Mouse (Mus musculus): ENCODE measurements around the gene Ptprn2. TPM values are rescaled to one million over a fixed set of nuclear protein-coding genes. Genes with fewer than 3 reads are reported as not detected.
A peak's percentile ranks its signal among the peaks of the same experiment; 100 is the strongest.

The Ptprn2 gene
- polyA plus RNA-seq, 1 experiment from 2014 or later, result 12.2 TPM

DNA sequence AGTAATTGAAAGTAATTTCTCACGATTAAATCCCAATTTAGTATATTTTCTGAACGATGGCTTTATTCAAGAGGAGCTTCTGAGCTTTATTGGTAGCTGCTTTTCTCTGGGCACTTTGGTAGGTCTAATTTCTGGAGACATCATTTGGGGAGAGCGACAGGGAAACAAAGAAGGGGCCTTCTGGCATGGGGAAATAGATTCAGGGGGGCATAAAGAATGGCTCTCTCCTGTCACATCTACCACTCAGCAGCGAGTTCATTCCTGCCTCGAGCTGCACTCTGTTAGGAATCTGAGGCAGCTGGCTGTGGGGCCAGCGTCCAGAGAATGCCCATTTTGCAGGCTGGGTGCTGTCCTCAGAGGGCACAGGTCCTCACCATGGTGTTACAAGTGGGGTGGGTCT lies 285.4 kb downstream of the Ptprn2 start:
- no peak overlapping the region for H3K27ac ChIP-seq (replicated peaks)
- WGBS, result 74% methylated on average over 6 of the region's 6 CpGs
- no peak for ATAC-seq (ENCODE audit: low FRiP score, low read depth)

DNA sequence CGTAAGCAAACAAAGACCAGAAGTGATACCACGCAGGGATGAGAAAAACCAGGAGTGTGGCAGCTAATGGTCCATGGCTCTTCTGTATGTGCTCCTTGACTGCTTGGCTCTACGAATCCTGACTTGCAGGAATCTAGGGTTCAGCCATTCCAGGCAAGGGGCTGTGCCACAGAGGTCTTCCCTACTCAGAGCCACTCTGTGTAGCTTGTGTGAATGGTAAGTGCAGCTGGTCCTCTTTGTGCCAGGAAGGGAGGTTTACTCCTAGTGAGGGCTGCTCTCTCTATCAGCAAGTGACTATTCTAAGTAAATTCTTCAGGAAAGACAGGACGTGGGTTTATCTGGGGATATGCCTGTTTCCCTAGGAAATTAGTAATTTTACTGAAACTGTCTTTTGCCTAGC lies 286.0 kb downstream of the Ptprn2 start:
- Histone ChIP-seq H3K4me1 (peaks cover 15% of the 10 kb centered on the region; the same call in 1 of the 2 replicates), H3K27ac (replicated peaks) (peak overlapping the region; percentile 11; the same call in 1 of the 2 replicates), H3K9me3 (no peaks in the 10 kb centered on the region), H3K27me3 (no peaks in the 10 kb centered on the region), H3K36me3 (no peaks in the 10 kb centered on the region), H3K4me2 (replicated peaks) (no peak overlapping the region), H3K4me3 (no peak overlapping the region), H3K9ac (replicated peaks) (no peak overlapping the region)
- ATAC-seq (ENCODE audit: low FRiP score, low read depth), result no peak
- 86% methylated on average over 4 of the region's 4 CpGs for WGBS

More for the DNA sequence above, 285.4 kb downstream of the Ptprn2 start:
- Histone ChIP-seq H3K27me3 (no peaks in the 10 kb centered on the region), H3K4me1 (peaks cover 15% of the 10 kb centered on the region; the same call in 1 of the 2 replicates), H3K9me3 (no peaks in the 10 kb centered on the region), H3K4me2 (replicated peaks) (no peak overlapping the region), H3K9ac (replicated peaks) (no peak overlapping the region), H3K36me3 (no peaks in the 10 kb centered on the region), H3K4me3 (no peak overlapping the region)

DNA sequence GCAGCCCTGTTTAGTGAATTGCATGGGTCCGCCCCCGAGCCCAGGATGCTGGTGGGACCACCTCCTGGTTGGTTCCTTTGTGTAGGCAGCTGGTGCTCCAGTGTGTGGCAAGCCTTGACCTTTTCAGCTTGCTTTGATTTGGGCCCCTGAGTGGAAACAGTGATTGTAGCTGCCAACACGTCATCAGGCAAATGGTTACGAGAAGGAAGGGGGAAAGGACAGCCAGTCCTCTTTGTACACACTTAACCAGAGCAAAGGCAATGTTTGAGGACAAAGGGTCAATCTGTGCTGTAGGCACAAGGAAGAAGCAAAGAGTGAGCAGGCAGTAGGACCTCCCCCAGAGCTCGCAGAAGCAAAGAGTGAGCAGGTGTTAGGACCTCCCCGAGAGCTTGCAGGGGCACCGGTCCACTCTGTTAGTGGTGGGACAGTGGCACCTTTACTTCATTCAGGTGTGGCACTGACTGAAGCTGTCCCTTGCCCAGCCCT lies 286.6 kb downstream of the Ptprn2 start:
- peak; percentile 41; the same call in 1 of the 2 replicates for ATAC-seq (ENCODE audit: low FRiP score, low read depth)

DNA sequence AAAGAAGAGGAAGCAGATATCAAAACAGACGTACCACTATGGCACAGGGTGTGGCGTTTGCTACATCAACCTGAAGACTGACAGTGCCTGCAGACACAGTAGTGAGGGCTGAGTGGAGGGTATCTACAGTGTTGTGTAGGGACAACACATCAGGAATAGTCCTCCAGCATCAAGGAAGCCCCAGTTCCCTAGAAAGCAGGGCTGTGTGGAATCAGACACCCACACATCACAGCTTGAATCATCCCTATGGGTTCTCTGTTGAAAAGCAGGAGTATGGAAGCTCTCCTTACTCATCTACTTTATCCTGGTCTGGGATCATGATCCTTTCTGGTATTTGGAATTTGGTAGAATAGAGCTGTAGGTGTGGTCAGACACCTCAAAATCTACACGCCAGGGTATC lies 287.8 kb downstream of the Ptprn2 start:
- ATAC-seq (ENCODE audit: low FRiP score, low read depth), result no peak
- Histone ChIP-seq H3K27ac (replicated peaks) (no peak overlapping the region), H3K27me3 (no peaks in the 10 kb centered on the region), H3K9ac (replicated peaks) (no peak overlapping the region), H3K9me3 (no peaks in the 10 kb centered on the region), H3K4me1 (peaks cover 21% of the 10 kb centered on the region), H3K4me3 (no peak overlapping the region), H3K4me2 (replicated peaks) (no peak overlapping the region), H3K36me3 (no peaks in the 10 kb centered on the region)
- WGBS, result 94% methylated on average over 3 of the region's 3 CpGs

More for the DNA sequence above, 286.6 kb downstream of the Ptprn2 start:
- H3K36me3 ChIP-seq, result no peaks in the 10 kb centered on the region
- WGBS, result 42% methylated on average over 7 of the region's 7 CpGs
- no peak overlapping the region for H3K4me2 ChIP-seq (replicated peaks)
- no peaks in the 10 kb centered on the region for H3K9me3 ChIP-seq
- peaks cover 15% of the 10 kb centered on the region; the same call in 1 of the 2 replicates for H3K4me1 ChIP-seq
- H3K9ac ChIP-seq (replicated peaks), result no peak overlapping the region
- peak overlapping the region; percentile 11; the same call in 1 of the 2 replicates for H3K27ac ChIP-seq (replicated peaks)
- H3K27me3 ChIP-seq, result no peaks in the 10 kb centered on the region
- no peak overlapping the region for H3K4me3 ChIP-seq

DNA sequence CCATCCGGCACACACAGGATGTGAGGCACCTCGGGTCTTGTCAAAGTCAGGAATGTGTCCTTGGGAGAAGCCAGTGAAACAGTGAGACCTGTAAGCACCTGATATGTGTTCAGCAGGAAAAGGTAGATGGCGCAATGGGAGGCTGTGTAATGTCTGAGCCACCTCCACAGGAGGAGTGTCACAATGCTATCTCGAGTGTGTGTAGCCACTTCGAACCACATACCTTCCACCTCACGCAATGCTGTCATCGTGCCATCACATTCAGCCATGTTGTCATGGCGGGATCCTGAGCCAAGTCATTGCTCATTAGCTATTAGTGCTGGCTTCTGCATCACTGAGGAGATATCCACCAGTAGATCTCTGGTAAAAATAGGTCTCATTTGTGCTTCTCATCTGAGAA lies 290.9 kb downstream of the Ptprn2 start:
- H3K4me1 ChIP-seq, result peaks cover 22% of the 10 kb centered on the region
- no peak overlapping the region for H3K4me2 ChIP-seq (replicated peaks)
- no peaks in the 10 kb centered on the region for H3K9me3 ChIP-seq
- no peak for ATAC-seq (ENCODE audit: low FRiP score, low read depth)
- no peak overlapping the region for H3K27ac ChIP-seq (replicated peaks)
- H3K9ac ChIP-seq (replicated peaks), result no peak overlapping the region
- H3K27me3 ChIP-seq, result no peaks in the 10 kb centered on the region
- 95% methylated on average over 8 of the region's 8 CpGs for WGBS
- no peaks in the 10 kb centered on the region for H3K36me3 ChIP-seq
- no peak overlapping the region for H3K4me3 ChIP-seq

DNA sequence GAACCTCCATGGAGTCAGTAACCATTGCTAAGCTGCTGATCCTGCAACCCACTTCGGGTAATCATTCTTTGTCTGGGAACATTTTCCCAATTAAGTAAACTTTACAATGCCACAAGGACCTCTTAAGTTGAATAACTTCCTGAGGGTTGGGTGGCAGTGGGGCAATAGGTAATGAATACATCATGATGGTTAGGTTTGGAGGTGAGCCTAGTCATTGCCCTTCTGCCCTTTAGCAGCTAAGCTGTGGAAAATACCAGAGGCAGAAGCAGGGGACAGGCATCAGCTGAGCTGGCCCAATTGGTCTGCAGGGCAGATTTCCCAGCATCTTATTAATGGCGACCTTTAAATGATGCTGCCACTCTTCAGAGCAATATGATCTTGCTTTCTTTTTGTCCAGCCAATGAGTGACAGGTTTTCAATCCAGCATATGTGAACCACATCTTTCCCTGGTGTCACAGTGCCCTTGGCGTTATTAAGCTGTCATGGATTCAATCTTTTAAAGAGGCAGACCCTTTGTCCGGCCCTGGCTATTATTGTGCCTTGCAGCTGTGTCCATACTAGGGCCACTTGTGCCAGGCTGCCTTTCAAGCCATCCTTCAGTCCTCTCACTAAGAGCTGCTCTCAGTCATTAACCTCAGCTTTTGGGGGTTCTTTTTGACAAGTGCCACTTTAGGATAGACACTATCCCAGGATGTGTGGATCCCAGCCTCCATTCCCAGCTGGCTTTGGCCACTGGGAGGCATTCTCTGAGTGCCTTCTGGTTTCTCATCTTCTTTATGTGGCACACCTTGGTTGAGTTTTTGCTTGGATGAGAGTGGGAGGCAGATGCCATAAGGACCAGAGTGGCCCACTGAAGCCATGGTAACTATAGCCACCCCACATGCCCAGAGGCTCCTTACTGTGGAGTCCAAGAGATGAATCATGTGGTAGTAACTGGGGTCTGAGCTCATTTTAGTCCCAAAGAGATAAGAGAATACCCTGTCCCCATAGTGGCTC lies 292.9 kb downstream of the Ptprn2 start:
- Histone ChIP-seq H3K9ac (replicated peaks) (no peak overlapping the region), H3K9me3 (no peaks in the 10 kb centered on the region), H3K4me1 (peaks cover 12% of the 10 kb centered on the region), H3K4me3 (no peak overlapping the region), H3K27me3 (no peaks in the 10 kb centered on the region), H3K36me3 (no peaks in the 10 kb centered on the region), H3K4me2 (replicated peaks) (no peak overlapping the region), H3K27ac (replicated peaks) (peak overlapping the region; percentile 31)
- WGBS, result 45% methylated on average over 4 of the region's 4 CpGs
- ATAC-seq (ENCODE audit: low FRiP score, low read depth), result peak; percentile 80

DNA sequence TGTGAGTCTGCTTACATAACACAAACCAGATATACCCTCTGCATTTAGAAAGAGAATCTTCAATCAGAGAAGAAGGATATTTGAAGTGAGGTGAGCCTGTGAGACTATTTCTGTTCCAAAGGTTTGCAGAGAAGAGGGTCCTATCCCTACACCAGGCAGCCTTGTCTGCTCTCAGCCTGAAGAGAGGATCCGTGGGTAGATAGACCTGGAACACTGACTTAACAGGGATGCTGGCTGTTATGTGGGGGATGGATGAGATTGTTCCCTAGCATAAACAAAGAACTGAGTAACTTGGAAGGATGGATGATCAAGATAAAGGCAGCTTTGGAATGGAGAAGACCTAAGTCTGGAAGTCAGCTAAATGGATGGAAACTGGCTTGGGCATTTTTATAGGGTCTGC lies 294.9 kb downstream of the Ptprn2 start:
- H3K4me3 ChIP-seq, result no peak overlapping the region
- ATAC-seq (ENCODE audit: low FRiP score, low read depth), result no peak
- H3K9ac ChIP-seq (replicated peaks), result no peak overlapping the region
- no peak overlapping the region for H3K27ac ChIP-seq (replicated peaks)
- H3K27me3 ChIP-seq, result no peaks in the 10 kb centered on the region
- no peaks in the 10 kb centered on the region for H3K9me3 ChIP-seq
- peaks cover 12% of the 10 kb centered on the region for H3K4me1 ChIP-seq
- H3K36me3 ChIP-seq, result no peaks in the 10 kb centered on the region
- WGBS, result 86% methylated on average over 1 of the region's 1 CpGs
- no peak overlapping the region for H3K4me2 ChIP-seq (replicated peaks)

DNA sequence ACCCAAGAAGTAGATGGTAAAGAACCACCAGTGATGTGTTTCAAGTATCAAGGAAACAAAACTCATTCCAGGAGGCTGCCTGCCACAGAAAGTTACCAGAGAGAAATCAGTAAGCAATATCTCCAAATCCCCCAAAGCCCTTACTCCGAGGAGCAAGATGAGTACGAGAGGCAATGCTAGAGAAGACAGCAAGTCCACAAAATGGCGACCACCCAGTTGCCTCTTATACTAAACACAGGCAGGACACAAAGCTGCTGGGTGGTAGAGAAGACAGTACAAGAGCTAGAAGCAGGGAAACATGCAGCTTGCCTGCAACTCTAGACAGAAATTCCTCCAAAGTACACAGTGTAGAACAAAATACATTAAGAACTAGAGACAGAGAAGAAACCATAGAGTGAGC lies 300.2 kb downstream of the Ptprn2 start:
- Histone ChIP-seq H3K27me3 (no peaks in the 10 kb centered on the region), H3K9me3 (no peaks in the 10 kb centered on the region), H3K27ac (replicated peaks) (no peak overlapping the region), H3K36me3 (no peaks in the 10 kb centered on the region), H3K4me2 (replicated peaks) (no peak overlapping the region), H3K4me1 (no peaks in the 10 kb centered on the region), H3K9ac (replicated peaks) (no peak overlapping the region), H3K4me3 (no peak overlapping the region)
- no peak for ATAC-seq (ENCODE audit: low FRiP score, low read depth)
- 87% methylated on average over 3 of the region's 3 CpGs for WGBS

DNA sequence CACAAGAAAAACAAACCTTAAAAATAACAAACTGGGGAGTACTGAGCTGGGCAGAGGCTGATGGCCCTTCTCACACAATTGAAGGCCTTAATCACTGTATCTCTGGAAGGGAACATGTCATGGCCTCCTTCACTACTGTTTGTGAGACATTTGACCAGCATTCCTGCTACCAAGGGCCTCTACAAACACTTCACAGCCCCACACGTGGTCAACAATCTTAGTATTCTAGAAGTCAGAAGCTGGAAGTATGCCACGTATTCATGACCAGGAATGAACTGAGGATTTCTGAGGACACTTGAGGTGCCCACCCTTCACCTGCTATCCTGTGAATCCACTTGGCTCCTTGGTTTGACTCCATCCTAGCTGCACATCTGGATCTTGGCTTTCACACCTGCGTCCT lies 302.8 kb downstream of the Ptprn2 start:
- WGBS, result 92% methylated on average over 3 of the region's 3 CpGs
- Histone ChIP-seq H3K4me2 (replicated peaks) (no peak overlapping the region), H3K9ac (replicated peaks) (no peak overlapping the region), H3K4me3 (no peak overlapping the region), H3K27ac (replicated peaks) (no peak overlapping the region), H3K36me3 (no peaks in the 10 kb centered on the region), H3K4me1 (no peaks in the 10 kb centered on the region), H3K27me3 (no peaks in the 10 kb centered on the region), H3K9me3 (no peaks in the 10 kb centered on the region)
- no peak for ATAC-seq (ENCODE audit: low FRiP score, low read depth)

DNA sequence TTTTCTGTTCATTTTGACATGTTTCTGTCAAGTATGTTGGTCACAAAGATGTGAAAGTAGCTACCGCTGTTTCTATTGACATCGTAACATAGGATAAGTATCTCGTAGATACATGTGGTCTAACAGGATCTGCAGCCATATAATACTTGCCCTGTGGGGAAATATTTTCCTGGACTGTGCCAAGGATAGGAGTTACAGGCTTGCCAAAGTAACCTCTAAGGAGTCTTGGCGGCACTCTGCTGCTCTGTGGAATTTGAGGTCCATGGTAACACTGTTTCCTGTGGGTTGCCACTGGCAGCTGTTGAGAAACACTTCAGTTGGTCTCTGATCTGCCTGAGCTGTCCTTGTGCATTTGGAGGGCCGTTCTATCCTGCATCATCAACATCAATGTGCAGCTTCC lies 317.8 kb downstream of the Ptprn2 start:
- 96% methylated on average over 5 of the region's 5 CpGs for WGBS
- ATAC-seq (ENCODE audit: low FRiP score, low read depth), result no peak
- Histone ChIP-seq H3K36me3 (no peaks in the 10 kb centered on the region), H3K9ac (replicated peaks) (no peak overlapping the region), H3K27ac (replicated peaks) (no peak overlapping the region), H3K9me3 (no peaks in the 10 kb centered on the region), H3K4me3 (no peak overlapping the region), H3K4me1 (no peaks in the 10 kb centered on the region), H3K4me2 (replicated peaks) (no peak overlapping the region), H3K27me3 (no peaks in the 10 kb centered on the region)

DNA sequence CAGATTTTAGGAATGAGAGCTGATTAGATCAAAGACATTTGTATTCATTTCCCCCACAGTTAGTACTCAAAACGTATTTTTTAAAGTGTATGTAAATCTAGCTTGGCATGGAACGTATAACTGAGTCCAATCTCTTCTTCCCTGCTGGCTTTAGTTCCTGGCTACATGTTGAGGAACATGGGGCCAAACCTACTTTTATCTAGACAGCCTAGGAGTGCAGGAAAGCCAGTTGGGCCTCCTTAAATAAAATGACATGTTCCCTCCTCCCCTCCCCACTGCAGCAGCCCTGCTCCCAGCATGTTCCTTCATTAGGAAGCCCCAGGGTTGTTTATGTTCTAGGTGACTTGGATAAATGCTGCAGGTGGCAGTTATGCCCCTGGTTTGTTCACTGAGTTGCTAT lies 319.2 kb downstream of the Ptprn2 start:
- no peak for ATAC-seq (ENCODE audit: low FRiP score, low read depth)
- no peak overlapping the region for H3K4me2 ChIP-seq (replicated peaks)
- no peaks in the 10 kb centered on the region for H3K4me1 ChIP-seq
- H3K9me3 ChIP-seq, result no peaks in the 10 kb centered on the region
- H3K27me3 ChIP-seq, result no peaks in the 10 kb centered on the region
- no peak overlapping the region for H3K4me3 ChIP-seq
- 71% methylated on average over 2 of the region's 2 CpGs for WGBS
- no peak overlapping the region for H3K9ac ChIP-seq (replicated peaks)
- H3K27ac ChIP-seq (replicated peaks), result no peak overlapping the region
- no peaks in the 10 kb centered on the region for H3K36me3 ChIP-seq

DNA sequence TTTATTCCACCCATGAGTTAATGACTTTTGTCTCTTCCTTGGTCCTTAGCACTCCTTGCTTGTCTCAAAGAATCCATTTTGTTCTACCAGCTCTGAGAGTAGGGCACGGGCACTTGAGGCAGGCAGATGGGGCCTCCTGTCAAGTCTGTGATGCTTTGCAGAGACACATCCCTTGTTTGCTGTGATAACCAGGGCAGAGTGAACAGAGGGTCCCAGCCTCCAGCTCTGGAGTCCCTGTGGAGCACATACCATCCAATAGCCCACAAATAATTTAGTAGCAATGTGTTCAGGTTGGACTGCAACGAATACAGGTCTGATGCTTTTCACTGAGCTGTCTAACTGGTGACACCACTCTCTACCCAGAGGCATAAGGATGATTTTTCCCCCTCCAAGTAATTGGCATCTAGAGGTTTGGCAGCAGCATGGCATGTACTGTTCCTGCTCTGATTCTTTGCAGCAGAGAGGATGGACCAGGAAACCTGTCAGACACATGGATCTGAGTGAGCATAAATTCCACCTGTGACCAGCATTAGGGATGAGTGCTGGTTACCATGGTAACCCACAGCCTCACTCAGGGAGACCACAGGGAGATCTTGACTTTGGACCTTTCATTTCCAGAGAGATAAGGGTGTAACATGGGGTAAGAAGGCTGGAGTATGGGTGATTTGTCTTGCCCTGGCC lies 319.7 kb downstream of the Ptprn2 start:
- Histone ChIP-seq H3K4me3 (no peak overlapping the region), H3K4me1 (no peaks in the 10 kb centered on the region), H3K9me3 (no peaks in the 10 kb centered on the region), H3K4me2 (replicated peaks) (no peak overlapping the region), H3K27ac (replicated peaks) (no peak overlapping the region), H3K36me3 (no peaks in the 10 kb centered on the region), H3K27me3 (no peaks in the 10 kb centered on the region), H3K9ac (replicated peaks) (no peak overlapping the region)
- no peak for ATAC-seq (ENCODE audit: low FRiP score, low read depth)
- 75% methylated on average over 2 of the region's 2 CpGs for WGBS

Data from midbrain, embryonic 12.5 days (tissue).